Mouse (Mus musculus): Measurements from ENCODE around the gene Mmp8. TPM values are rescaled to one million over a fixed set of nuclear protein-coding genes. Genes with fewer than 3 reads are reported as not detected.

Gene Mmp8
- polyA plus RNA-seq (2014; fragmentation: Illumina TruSeq; extraction: RNeasy Lipid Tissue Mini Kit (QIAGEN cat#74804); ENCODE audit: low read depth, low replicate concordance) = not detected

GRCm38 (mm10) chr9:7558221-7559017 is at the start of gene Mmp8:
Gene Mmp8, plus strand, starts transcription at chr9:7558456.

GRCm38 (mm10) chr9:7571162-7571561 is 12.9 kb downstream of the Mmp8 start, which contains the start of gene Mmp27:
Gene Mmp27, plus strand, starts transcription at chr9:7571396.

Other genes with a start within 250 kb of the Mmp8 start
- 0.24 TPM for gene Mmp12, start 214.1 kb upstream of the Mmp8 start, polyA plus RNA-seq (2014; fragmentation: Illumina TruSeq; extraction: RNeasy Lipid Tissue Mini Kit (QIAGEN cat#74804); ENCODE audit: low read depth, low replicate concordance)
- not detected for gene Mmp1b, start 170.4 kb upstream of the Mmp8 start, polyA plus RNA-seq (2014; fragmentation: Illumina TruSeq; extraction: RNeasy Lipid Tissue Mini Kit (QIAGEN cat#74804); ENCODE audit: low read depth, low replicate concordance)
- gene Mmp3, start 112.6 kb upstream of the Mmp8 start, polyA plus RNA-seq (2014; fragmentation: Illumina TruSeq; extraction: RNeasy Lipid Tissue Mini Kit (QIAGEN cat#74804); ENCODE audit: low read depth, low replicate concordance) = not detected
- not detected for gene Mmp10, start 56.1 kb upstream of the Mmp8 start, polyA plus RNA-seq (2014; fragmentation: Illumina TruSeq; extraction: RNeasy Lipid Tissue Mini Kit (QIAGEN cat#74804); ENCODE audit: low read depth, low replicate concordance)
- not detected for gene Mmp27, start 12.9 kb downstream of the Mmp8 start, polyA plus RNA-seq (2014; fragmentation: Illumina TruSeq; extraction: RNeasy Lipid Tissue Mini Kit (QIAGEN cat#74804); ENCODE audit: low read depth, low replicate concordance)
- not detected for gene Mmp20, start 69.8 kb downstream of the Mmp8 start, polyA plus RNA-seq (2014; fragmentation: Illumina TruSeq; extraction: RNeasy Lipid Tissue Mini Kit (QIAGEN cat#74804); ENCODE audit: low read depth, low replicate concordance)
- 0.34 TPM for gene Mmp7, start 133.6 kb downstream of the Mmp8 start, polyA plus RNA-seq (2014; fragmentation: Illumina TruSeq; extraction: RNeasy Lipid Tissue Mini Kit (QIAGEN cat#74804); ENCODE audit: low read depth, low replicate concordance)
- gene Tmem123, start 205.6 kb downstream of the Mmp8 start, polyA plus RNA-seq (2014; fragmentation: Illumina TruSeq; extraction: RNeasy Lipid Tissue Mini Kit (QIAGEN cat#74804); ENCODE audit: low read depth, low replicate concordance) = 65.1 TPM

Measured in testis, adult 10 weeks (tissue).